Mouse (Mus musculus): Measurements from ENCODE around the gene Tgm2.

DNA sequence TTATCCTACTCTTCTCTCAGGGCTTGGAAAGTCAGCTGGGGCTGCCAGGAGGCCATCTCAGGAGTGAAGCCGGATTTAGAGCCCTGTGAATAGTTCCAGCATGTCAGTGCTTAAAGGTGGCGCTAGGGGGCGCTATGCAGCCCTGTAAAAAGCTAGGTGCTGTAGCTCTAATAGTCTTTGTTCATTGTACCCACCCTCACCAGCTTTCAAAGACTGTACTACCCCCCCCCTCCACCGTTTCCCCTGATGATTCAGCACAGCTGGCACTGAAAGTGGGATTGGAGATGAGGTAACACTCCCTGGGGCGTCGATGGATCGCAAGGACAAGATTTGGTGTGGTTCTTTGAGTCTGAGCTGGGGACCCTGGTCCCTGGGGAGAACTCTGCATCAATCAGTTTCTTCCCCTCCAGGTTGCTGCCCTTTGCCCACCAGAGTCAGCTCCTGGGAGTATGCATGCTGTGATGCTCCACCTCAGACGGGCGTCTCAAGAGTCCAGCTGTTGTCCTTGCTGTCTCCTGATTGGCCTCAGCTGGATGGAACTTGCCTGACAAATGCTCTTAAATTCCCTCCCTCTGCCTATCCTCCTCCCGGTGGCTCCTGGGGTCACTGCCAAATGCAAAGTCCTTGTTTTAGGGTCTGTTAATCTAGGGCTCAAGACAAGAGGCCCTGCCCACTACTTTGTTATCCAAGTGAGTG lies 48.9 kb upstream of the Tgm2 start:
- TF ChIP-seq CTCF (IDR thresholded peaks at IDR 0.05; ENCODE audit: extremely low read depth, insufficient read depth, low read length): peak; percentile 79
- no peak for TF ChIP-seq POLR2A (IDR thresholded peaks at IDR 0.05; ENCODE audit: extremely low read depth, insufficient read depth, low read length)
